In genomic region chr6:101352626-101353025, GRCm38 (mm10) we compare ENCODE assay signal across 22 mouse cellular contexts. TPM values are rescaled to one million over a fixed set of nuclear protein-coding genes. Genes with fewer than 3 reads are reported as not detected.
DNase-seq lines count a peak whose midpoint lies in the region; ATAC-seq and TF ChIP-seq lines count a peak whose summit lies in the region.
"Had no signal": no experiment of that assay in that cellular context is flagged by ENCODE, and none has a peak within 500 bp of the region (broad histone marks: within the 10 kb centered on the region; RNA-seq: fewer than 3 reads in every experiment).

No protein-coding gene starts in this region.

- H3K4me3 ChIP-seq in heart, embryonic 14.5 days (ENCODE audit: control insufficient read depth in 1 of 2, insufficient read depth in 1 of 2, low read depth in 1 of 2, low read length in 2 of 2): no peak overlapping the region
- H3K4me3 ChIP-seq in heart, embryonic 10.5 days: no peak overlapping the region
- no peak overlapping the region for H3K4me3 ChIP-seq in intestine, embryonic 16.5 days (ENCODE audit: low read length)
- no peak overlapping the region for H3K4me3 ChIP-seq in intestine, embryonic 15.5 days (replicated peaks)
- H3K4me3 ChIP-seq in cortical plate, adult 2 months (ENCODE audit: insufficient read depth, low read length): no peak overlapping the region
- H3K4me3 ChIP-seq: embryonic facial prominence, embryonic 12.5 days; forebrain, embryonic 15.5 days; heart, embryonic 12.5 days; hindbrain, embryonic 15.5 days; left cerebral cortex, adult 2 months; limb, embryonic 10.5 days had no signal

- H3K4me2 ChIP-seq in heart, embryonic 14.5 days (ENCODE audit: low read length): no peak overlapping the region
- no peak overlapping the region for H3K4me2 ChIP-seq in intestine, embryonic 16.5 days (ENCODE audit: low read depth, low read length)
- H3K4me2 ChIP-seq in intestine, embryonic 15.5 days (replicated peaks): no peak overlapping the region
- H3K4me2 ChIP-seq: embryonic facial prominence, embryonic 12.5 days; forebrain, embryonic 15.5 days; heart, embryonic 12.5 days; hindbrain, embryonic 15.5 days had no signal

- no peak for ATAC-seq in heart, embryonic 14.5 days (ENCODE audit: insufficient number of reproducible peaks, insufficient read depth, low FRiP score, low read depth)
- ATAC-seq in intestine, embryonic 16.5 days: peak; percentile 22; the same call in 1 of the 2 replicates
- no peak for ATAC-seq in intestine, embryonic 15.5 days
- ATAC-seq: forebrain, embryonic 15.5 days; liver, postnatal 0 days had no signal

- 74% methylated on average over 10 of the region's 10 CpGs for WGBS in heart, embryonic 14.5 days
- 81% methylated on average over 10 of the region's 10 CpGs for WGBS in heart, embryonic 10.5 days
- WGBS in intestine, embryonic 16.5 days: 60% methylated on average over 10 of the region's 10 CpGs
- 47% methylated on average over 10 of the region's 10 CpGs for WGBS in intestine, embryonic 15.5 days

- H3K9ac ChIP-seq in heart, embryonic 14.5 days (ENCODE audit: low read length): 0 out of 2 replicates have a peak overlapping the region, but pooled peaks have one; percentile 3
- no peak overlapping the region for H3K9ac ChIP-seq in intestine, embryonic 16.5 days (ENCODE audit: low read depth, low read length)
- H3K9ac ChIP-seq in intestine, embryonic 15.5 days: no peak overlapping the region
- H3K9ac ChIP-seq: embryonic facial prominence, embryonic 12.5 days; forebrain, embryonic 15.5 days; heart, embryonic 12.5 days; hindbrain, embryonic 15.5 days; liver, postnatal 0 days had no signal

- H3K36me3 ChIP-seq in heart, embryonic 14.5 days (ENCODE audit: control insufficient read depth, insufficient read depth, low read length): peaks cover 5% of the 10 kb centered on the region; the same call in 1 of the 2 replicates
- no peaks in the 10 kb centered on the region for H3K36me3 ChIP-seq in heart, embryonic 10.5 days
- H3K36me3 ChIP-seq in intestine, embryonic 16.5 days (ENCODE audit: control insufficient read depth, insufficient read depth, low read length): no peaks in the 10 kb centered on the region
- no peaks in the 10 kb centered on the region for H3K36me3 ChIP-seq in intestine, embryonic 15.5 days
- H3K36me3 ChIP-seq: forebrain, embryonic 15.5 days; heart, embryonic 12.5 days; hindbrain, embryonic 15.5 days had no signal

- H3K9me3 ChIP-seq in heart, embryonic 14.5 days (ENCODE audit: control insufficient read depth, low read length): no peaks in the 10 kb centered on the region
- no peaks in the 10 kb centered on the region for H3K9me3 ChIP-seq in heart, embryonic 10.5 days
- no peaks in the 10 kb centered on the region for H3K9me3 ChIP-seq in intestine, embryonic 16.5 days (ENCODE audit: control insufficient read depth, low read length)
- no peaks in the 10 kb centered on the region for H3K9me3 ChIP-seq in intestine, embryonic 15.5 days
- H3K9me3 ChIP-seq: embryonic facial prominence, embryonic 12.5 days; forebrain, embryonic 15.5 days; heart, embryonic 12.5 days; hindbrain, embryonic 15.5 days; limb, embryonic 10.5 days had no signal

- H3K27ac ChIP-seq in heart, embryonic 14.5 days (replicated peaks in 1 of 2; ENCODE audit: control insufficient read depth in 1 of 2, insufficient read depth in 1 of 2, low read depth in 2 of 2, low read length in 2 of 2): peak overlapping the region in 1 of 2 experiments; percentile 42; a peak in 1 of 4 replicates
- H3K27ac ChIP-seq in heart, embryonic 10.5 days: no peak overlapping the region
- H3K27ac ChIP-seq in intestine, embryonic 16.5 days (ENCODE audit: low read length): no peak overlapping the region
- H3K27ac ChIP-seq in intestine, embryonic 15.5 days: no peak overlapping the region
- 0 out of 2 replicates have a peak overlapping the region, but pooled peaks have one; percentile 29 for H3K27ac ChIP-seq in cortical plate, adult 2 months (ENCODE audit: insufficient read depth, low read length)
- H3K27ac ChIP-seq: embryonic facial prominence, embryonic 12.5 days; forebrain, embryonic 15.5 days; hindbrain, embryonic 15.5 days; limb, embryonic 10.5 days had no signal

- no peak for DNase-seq in heart, embryonic 10.5 days (ENCODE audit: low spot score)
- peak; percentile 31 to 61 for DNase-seq in lung, postnatal 4 days
- DNase-seq in adrenal gland, adult 18-20 months (ENCODE audit: low spot score in 2 of 2): no peak
- no peak for DNase-seq in layer of hippocampus, adult 9-10 months (ENCODE audit: low spot score)
- DNase-seq: adrenal gland, postnatal 36 days; cerebellum, adult 2 months; kidney, adult 2 months; kidney, postnatal 10 days; liver, postnatal 0 days; thymus, postnatal 25 days had no signal

- peaks cover 27 to 65% of the 10 kb centered on the region in 2 experiments for H3K4me1 ChIP-seq in heart, embryonic 14.5 days (ENCODE audit: control insufficient read depth in 2 of 2, insufficient read depth in 2 of 2, low read length in 2 of 2)
- peaks cover 60% of the 10 kb centered on the region for H3K4me1 ChIP-seq in heart, embryonic 10.5 days
- peaks cover 31% of the 10 kb centered on the region for H3K4me1 ChIP-seq in intestine, embryonic 16.5 days (ENCODE audit: control insufficient read depth, insufficient read depth, low read length)
- H3K4me1 ChIP-seq in intestine, embryonic 15.5 days (replicated peaks): peaks cover 23% of the 10 kb centered on the region
- H3K4me1 ChIP-seq in cortical plate, adult 2 months (ENCODE audit: control insufficient read depth, insufficient read depth, low read length): peaks cover 9% of the 10 kb centered on the region

- no peak for TF ChIP-seq CTCF in cortical plate, adult 2 months (IDR thresholded peaks at IDR 0.05; ENCODE audit: extremely low read depth, insufficient read depth, low read length)

- H3K27me3 ChIP-seq in heart, embryonic 14.5 days (ENCODE audit: control insufficient read depth, insufficient read depth, low read length): no peaks in the 10 kb centered on the region
- H3K27me3 ChIP-seq in heart, embryonic 10.5 days (ENCODE audit: insufficient read depth, poor library complexity, severe bottlenecking): no peaks in the 10 kb centered on the region
- no peaks in the 10 kb centered on the region for H3K27me3 ChIP-seq in intestine, embryonic 16.5 days (replicated peaks; ENCODE audit: control insufficient read depth, insufficient read depth, low read length)
- no peaks in the 10 kb centered on the region for H3K27me3 ChIP-seq in intestine, embryonic 15.5 days (replicated peaks)
- H3K27me3 ChIP-seq: CH12.LX; embryonic facial prominence, embryonic 12.5 days; forebrain, embryonic 15.5 days; heart, embryonic 12.5 days; hindbrain, embryonic 15.5 days had no signal

- TF ChIP-seq POLR2A in cortical plate, adult 2 months (IDR thresholded peaks at IDR 0.05; ENCODE audit: extremely low read depth, insufficient read depth, low read length): no peak

RNA-seq across cellular contexts. Expression of gene Pdzrn3, which starts 25.1 kb away (rescaled TPM):
- polyA plus RNA-seq in heart, embryonic 14.5 days (2014; fragmentation: Nextera tagmentation; extraction: Ambion mirVana): 14.5 and 16.5 TPM in 2 replicates
- polyA plus RNA-seq in heart, embryonic 10.5 days (2016; fragmentation: Nextera tagmentation; extraction: Ambion mirVana): 8.9 and 9.0 TPM in 2 replicates
- 6.3 and 6.5 TPM in 2 replicates for polyA plus RNA-seq in intestine, embryonic 16.5 days (2015; fragmentation: Nextera tagmentation; extraction: Ambion mirVana)
- 10.3 and 10.4 TPM in 2 replicates for polyA plus RNA-seq in intestine, embryonic 15.5 days (2015; fragmentation: Nextera tagmentation; extraction: Ambion mirVana)
- polyA plus RNA-seq in cortical plate, adult 2 months (2012; rRNA removed): 32.2 and 32.3 TPM in 2 replicates
- total RNA-seq in adrenal gland, adult 18-20 months (2021): 10 to 100 TPM; 18.0 to 19.5 TPM
- total RNA-seq: CH12.LX; common myeloid progenitor, adult 5-6 weeks had no signal

Comparison
In these comparisons a context has a peak if more than half of its experiments do, and no peak if none do; other contexts are left out.
1. DNase-seq: peak in lung, postnatal 4 days (2 of 2); none in heart, embryonic 10.5 days (single experiment), adrenal gland, adult 18-20 months (0 of 2) and layer of hippocampus, adult 9-10 months (single experiment).